Mouse (Mus musculus) liver, embryonic 15.5 days (tissue): Measurements from ENCODE around the gene Kbtbd3. TPM values are rescaled to one million over a fixed set of nuclear protein-coding genes. Genes with fewer than 3 reads are reported as not detected.

ENCODE experiments used
- ATAC-seq: fragments of 200-750 bp; cut with Nextera tagmentation; 2 replicates; pipeline ENCODE4 v1.8.0; 2017; ENCODE audit warnings: moderate number of reproducible peaks, mild to moderate bottlenecking, moderate library complexity; ENCODE audit not compliant: insufficient read depth
- H3K27ac ChIP-seq: fragments of 300-500 bp; sonication (generic); replicated peaks from 2 replicates; pipeline ENCODE4 v1.5.1; 2015; ENCODE audit warnings: mild to moderate bottlenecking, inconsistent platforms
- H3K27me3 ChIP-seq: fragments of 300-500 bp; sonication (generic); 2 replicates; pipeline ENCODE4 v1.6.1; 2015; ENCODE audit warnings: mild to moderate bottlenecking, inconsistent platforms
- H3K36me3 ChIP-seq: fragments of 300-500 bp; sonication (generic); replicated peaks from 2 replicates; pipeline ENCODE4 v1.6.1; 2015; ENCODE audit warnings: moderate library complexity, mild to moderate bottlenecking, inconsistent platforms
- H3K4me1 ChIP-seq: fragments of 300-500 bp; sonication (generic); replicated peaks from 2 replicates; pipeline ENCODE4 v1.6.1; 2015; ENCODE audit warnings: inconsistent platforms
- H3K4me2 ChIP-seq: fragments of 300-500 bp; sonication (generic); 2 replicates; pipeline ENCODE4 v1.6.1; 2015; ENCODE audit warnings: moderate library complexity, mild to moderate bottlenecking, inconsistent platforms
- H3K4me3 ChIP-seq: fragments of 300-500 bp; sonication (generic); replicated peaks from 2 replicates; pipeline ENCODE4 v1.5.1; 2015; ENCODE audit warnings: mild to moderate bottlenecking, inconsistent platforms
- H3K9ac ChIP-seq: fragments of 300-500 bp; sonication (generic); 2 replicates; pipeline ENCODE4 v1.6.1; 2015; ENCODE audit warnings: moderate library complexity, mild to moderate bottlenecking, inconsistent platforms
- H3K9me3 ChIP-seq: fragments of 300-500 bp; sonication (generic); replicated peaks from 2 replicates; pipeline ENCODE4 v1.6.1; 2016; ENCODE audit warnings: inconsistent platforms
- WGBS: fragments of 180-500 bp; shearing (Covaris S2); methylation state at CpG from one replicate; pipeline ENCODE4 v1.1.7; 2015; ENCODE audit warnings: mixed read lengths; ENCODE audit not compliant: insufficient replicate concordance; 5-methylcytosine and 5-hydroxymethylcytosine counted together
- microRNA-seq: library from miRNA; unstranded; fragments of <30 nt; microRNA quantifications from one replicate; pipeline ENCODE4, GENCODE M21; 2016
- polyA plus RNA-seq: library from polyadenylated mRNA; unstranded; fragments of >200 nt; fragmentation: Nextera tagmentation; extraction: Ambion mirVana; gene quantifications from 2 replicates; pipeline ENCODE4 v1.2.1, GENCODE M21; 2015

Kbtbd3 gene
- polyA plus RNA-seq, 1 experiment from 2014 or later, result 2.4 TPM

DNA sequence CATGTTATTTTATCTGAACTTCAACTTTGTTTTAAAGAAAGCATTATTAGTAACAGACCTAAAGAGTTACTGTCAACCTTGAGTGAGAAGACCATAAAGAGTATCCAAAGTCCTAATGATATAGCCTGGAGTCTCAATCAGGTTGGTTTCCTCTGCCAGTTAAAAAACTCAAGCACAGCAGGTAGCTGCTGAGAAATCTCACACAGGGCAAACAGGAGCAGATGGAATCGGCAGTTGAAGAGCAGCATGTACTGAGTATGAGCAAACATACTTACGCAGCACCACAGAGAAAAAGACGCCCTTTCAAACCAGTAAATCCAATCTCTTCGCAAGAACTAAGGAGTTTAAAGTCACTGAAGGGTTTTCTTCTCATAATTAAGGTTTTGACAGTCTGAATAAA is 4.3 kb downstream of the Kbtbd3 start:
- no peaks in the 10 kb centered on the region for H3K36me3 ChIP-seq
- H3K9ac ChIP-seq, result no peak overlapping the region
- no peaks in the 10 kb centered on the region for H3K9me3 ChIP-seq
- no peaks in the 10 kb centered on the region for H3K27me3 ChIP-seq
- ATAC-seq, result no peak
- no peak overlapping the region for H3K4me3 ChIP-seq
- H3K4me1 ChIP-seq, result peaks cover 10% of the 10 kb centered on the region
- H3K27ac ChIP-seq, result no peak overlapping the region
- no peak overlapping the region for H3K4me2 ChIP-seq
- WGBS, result 83% methylated on average over 4 of the region's 4 CpGs

DNA sequence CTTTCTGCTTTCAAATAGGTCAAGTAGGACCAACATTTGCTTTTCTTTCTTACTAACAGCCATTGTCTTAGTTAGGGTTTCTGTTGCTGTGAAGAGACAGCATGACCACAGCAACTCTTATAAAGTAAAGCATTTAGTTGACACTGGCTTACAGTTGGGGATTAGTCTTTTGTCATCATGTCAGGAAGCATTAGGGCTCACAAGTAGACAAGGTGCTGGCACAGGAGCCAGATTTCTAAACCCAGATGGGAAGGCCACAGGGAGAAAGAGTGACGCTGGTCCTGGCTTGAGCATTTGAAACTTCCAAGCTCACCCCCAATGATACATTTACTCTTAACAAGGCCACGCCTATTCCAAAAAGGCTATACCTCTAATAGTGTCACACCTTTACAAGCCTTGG is 6.1 kb downstream of the Kbtbd3 start:
- Histone ChIP-seq H3K36me3 (no peaks in the 10 kb centered on the region), H3K27ac (no peak overlapping the region), H3K9ac (no peak overlapping the region), H3K9me3 (no peaks in the 10 kb centered on the region), H3K4me1 (peaks cover 5% of the 10 kb centered on the region), H3K4me2 (no peak overlapping the region), H3K27me3 (no peaks in the 10 kb centered on the region), H3K4me3 (no peak overlapping the region)
- WGBS, result 67% methylated on average over 2 of the region's 2 CpGs
- no peak for ATAC-seq

DNA sequence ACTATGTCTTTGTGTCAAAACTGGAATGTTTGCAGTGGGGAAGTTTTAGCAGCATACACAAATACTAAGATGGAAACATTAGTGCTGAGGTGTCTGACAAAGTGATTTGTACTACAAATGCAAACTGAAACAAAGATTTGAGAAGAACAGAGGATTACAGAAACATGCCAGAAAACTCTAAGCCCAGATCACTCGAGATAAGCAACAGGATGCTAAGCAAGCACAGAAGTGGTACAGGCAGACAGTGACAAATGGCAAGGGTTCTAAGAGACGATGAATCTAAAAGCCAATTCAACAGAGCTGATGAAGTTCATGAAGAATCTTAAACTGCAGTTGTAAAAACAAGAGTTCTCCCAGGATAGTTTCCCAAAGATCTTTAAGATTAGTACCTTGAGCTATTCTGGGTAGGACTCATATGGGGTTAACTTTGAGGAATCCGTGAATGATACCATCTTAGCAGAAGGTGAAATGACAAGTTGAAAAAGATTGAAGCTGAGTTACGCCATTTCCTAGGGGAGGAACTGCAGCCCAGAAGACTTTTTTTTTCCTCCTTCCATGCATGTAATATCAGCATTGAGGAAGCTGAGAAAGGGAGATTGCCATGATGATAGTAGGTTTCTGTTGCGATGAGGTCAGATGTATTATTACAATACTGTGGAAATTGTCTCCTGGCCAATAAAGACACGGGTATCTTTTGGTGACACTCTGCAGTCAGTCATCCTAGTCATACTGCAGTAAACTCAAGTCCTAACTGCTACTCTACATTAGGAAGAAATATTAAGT is 9.5 kb downstream of the Kbtbd3 start:
- Histone ChIP-seq H3K9me3 (no peaks in the 10 kb centered on the region), H3K4me2 (no peak overlapping the region), H3K4me1 (no peaks in the 10 kb centered on the region), H3K27me3 (no peaks in the 10 kb centered on the region), H3K9ac (no peak overlapping the region), H3K27ac (no peak overlapping the region), H3K36me3 (no peaks in the 10 kb centered on the region), H3K4me3 (no peak overlapping the region)
- ATAC-seq, result no peak
- 61% methylated on average over 6 of the region's 6 CpGs for WGBS

DNA sequence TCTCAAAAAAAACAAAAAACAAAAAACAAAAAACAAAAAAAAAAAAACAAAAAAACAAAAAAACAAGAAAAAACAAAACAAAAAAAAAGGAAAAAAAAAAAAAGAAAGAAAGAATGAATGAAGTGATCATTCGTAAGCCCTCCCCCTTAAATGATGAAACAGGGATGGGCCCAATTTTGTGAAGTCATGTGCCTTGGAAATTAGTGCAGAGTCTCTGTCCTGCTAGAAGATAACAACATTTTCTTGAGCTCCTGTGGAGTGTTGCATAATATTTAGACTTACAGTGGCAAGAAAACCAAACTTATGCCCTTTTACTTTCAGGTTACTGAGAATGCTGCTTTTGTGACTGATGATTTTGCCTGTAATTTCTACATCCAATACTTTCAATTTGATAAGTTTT is 43.5 kb downstream of the Kbtbd3 start:
- no peak overlapping the region for H3K27ac ChIP-seq
- no peak overlapping the region for H3K4me3 ChIP-seq
- H3K9ac ChIP-seq, result no peak overlapping the region
- WGBS, result 59% methylated on average over 1 of the region's 1 CpGs
- H3K36me3 ChIP-seq, result no peaks in the 10 kb centered on the region
- ATAC-seq, result no peak
- H3K4me2 ChIP-seq, result no peak overlapping the region
- no peaks in the 10 kb centered on the region for H3K9me3 ChIP-seq
- H3K4me1 ChIP-seq, result no peaks in the 10 kb centered on the region
- no peaks in the 10 kb centered on the region for H3K27me3 ChIP-seq

DNA sequence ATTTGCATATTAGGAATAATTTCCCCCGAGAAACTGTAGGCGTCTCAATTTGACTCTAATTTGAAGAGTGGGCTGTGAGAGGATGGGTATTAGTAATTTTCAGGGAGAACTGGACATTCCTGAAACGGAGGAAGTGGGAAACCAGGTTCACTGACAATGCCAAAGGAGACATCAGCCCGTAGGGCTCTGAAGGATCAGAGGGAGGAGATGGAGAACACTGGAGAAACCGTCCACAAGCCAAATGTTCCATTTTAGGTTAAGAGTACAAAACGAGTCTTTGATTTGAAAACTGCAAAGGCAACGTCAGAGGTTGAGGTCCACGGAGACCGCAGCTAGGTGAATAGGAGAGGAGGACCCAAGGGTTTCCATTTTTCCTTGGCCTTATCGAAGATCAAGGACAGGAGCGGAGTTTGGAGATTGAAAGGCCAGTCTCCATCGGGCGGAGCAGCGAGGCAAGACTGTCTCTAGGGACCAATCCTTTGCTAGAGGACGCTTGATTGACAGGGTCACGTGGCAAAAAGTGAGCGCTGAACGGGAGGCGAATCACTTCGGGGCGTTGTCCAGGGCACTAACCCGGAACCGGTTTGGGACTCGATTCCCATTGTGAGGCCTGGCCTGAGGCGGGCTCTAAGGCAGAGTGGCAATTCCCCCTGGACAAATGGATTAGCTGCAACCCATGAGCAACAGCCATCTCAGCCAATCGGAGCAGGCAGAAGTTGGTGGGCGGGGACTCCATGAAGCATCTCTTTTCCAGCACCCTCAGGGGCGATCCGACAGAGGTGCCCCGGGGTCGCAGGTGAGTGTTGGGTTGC is 66.4 kb downstream of the Kbtbd3 start, which contains the start of gene Msantd4:
Msantd4 (plus strand) TSS at position 735 of the 812 bp plus-strand sequence.
- Histone ChIP-seq H3K9me3 (no peaks in the 10 kb centered on the region), H3K4me1 (peaks cover 15% of the 10 kb centered on the region), H3K4me2 (peak within 1 kb of the TSS; percentile 81), H3K27me3 (no peaks in the 10 kb centered on the region), H3K36me3 (no peaks in the 10 kb centered on the region), H3K4me3 (peak within 1 kb of the TSS; percentile 69), H3K27ac (no peak within 1 kb of the TSS), H3K9ac (peak within 1 kb of the TSS; percentile 51)
- 3% methylated on average over 31 of the region's 31 CpGs for WGBS
- peak; percentile 100 for ATAC-seq

DNA sequence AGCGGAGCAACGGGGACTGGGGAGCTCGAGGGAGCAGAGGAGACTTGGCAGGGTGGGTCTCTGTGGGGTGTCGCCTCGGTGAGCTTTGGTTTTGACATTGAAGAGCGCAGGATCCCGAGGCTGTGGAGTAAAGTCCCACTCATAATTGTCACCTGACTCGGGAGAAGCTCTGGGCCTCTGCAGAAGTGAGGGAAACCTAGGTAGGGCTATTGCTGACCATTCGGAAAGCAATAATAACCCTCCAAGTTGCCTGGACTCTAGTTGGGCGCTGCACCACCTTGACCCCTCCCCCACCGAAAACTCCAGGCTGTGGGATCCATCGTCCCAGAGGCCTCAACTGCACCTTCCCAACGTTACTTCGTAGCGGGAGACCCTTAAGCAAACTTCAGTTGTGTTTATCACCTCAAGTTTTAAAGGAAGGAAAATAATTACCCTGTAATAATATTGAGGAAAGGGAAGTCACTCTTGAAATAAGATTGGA is 67.0 kb downstream of the Kbtbd3 start:
- peak overlapping the region; percentile 81 for H3K4me2 ChIP-seq
- peak overlapping the region; percentile 51 for H3K9ac ChIP-seq
- peak overlapping the region; percentile 69 for H3K4me3 ChIP-seq
- H3K27ac ChIP-seq, result no peak overlapping the region
- H3K27me3 ChIP-seq, result no peaks in the 10 kb centered on the region
- ATAC-seq, result peak; percentile 48; the same call in 1 of the 2 replicates
- no peaks in the 10 kb centered on the region for H3K36me3 ChIP-seq
- WGBS, result under 1% methylated on average over 15 of the region's 15 CpGs
- H3K9me3 ChIP-seq, result no peaks in the 10 kb centered on the region
- H3K4me1 ChIP-seq, result peaks cover 15% of the 10 kb centered on the region

Small RNA genes lying within 50 kb of the gene (microRNA-seq; reads per million reads assigned to microRNA genes)
- not detected for gene Gm22195
- gene Gm23992, result not detected

Other genes starting within 250 kb of the Kbtbd3 start
- gene Aasdhppt, start 362 bp upstream of the Kbtbd3 start, polyA plus RNA-seq, result 12.5 and 15.0 TPM in 2 replicates
- gene Msantd4, start 66.7 kb downstream of the Kbtbd3 start, polyA plus RNA-seq, result 7.3 and 7.9 TPM in 2 replicates